Mouse (Mus musculus) neural tube, embryonic 11.5 days (tissue): ENCODE measurements around the gene Slc22a16. TPM values are rescaled to one million over a fixed set of nuclear protein-coding genes. Genes with fewer than 3 reads are reported as not detected.
"Not testable (repeated sequence)": the region's sequence is repeated elsewhere in the genome, so short reads cannot be mapped to it uniquely, and the experiment has no call there.

Experiments
- ATAC-seq: fragments of 200-750 bp; cut with Nextera tagmentation; 2 replicates; pipeline ENCODE4 v1.8.0; 2017; ENCODE audit warnings: moderate number of reproducible peaks, mild to moderate bottlenecking, moderate TSS enrichment, moderate library complexity; ENCODE audit not compliant: insufficient read depth, low FRiP score, low TSS enrichment
- DNase-seq: peaks from one replicate; pipeline ENCODE4 v3.0.0-alpha.2; 2015; ENCODE audit warnings: low spot score
- H3K27ac ChIP-seq: fragments of 300-500 bp; sonication (generic); 2 replicates; pipeline ENCODE4 v1.5.1; 2014; ENCODE audit warnings: low read depth, mild to moderate bottlenecking, low read length
- H3K27me3 ChIP-seq: fragments of 300-500 bp; sonication (generic); 2 replicates; pipeline ENCODE4 v1.6.1; 2014; ENCODE audit warnings: mild to moderate bottlenecking, low read length, mixed read lengths; ENCODE audit not compliant: control insufficient read depth, insufficient read depth
- H3K36me3 ChIP-seq: fragments of 300-500 bp; sonication (generic); 2 replicates; pipeline ENCODE4 v1.6.1; 2014; ENCODE audit warnings: mild to moderate bottlenecking, low read length, moderate library complexity, mixed read lengths; ENCODE audit not compliant: control insufficient read depth, insufficient read depth
- H3K4me1 ChIP-seq: fragments of 300-500 bp; sonication (generic); 2 replicates; pipeline ENCODE4 v1.6.1; 2014; ENCODE audit warnings: low read length, mixed read lengths; ENCODE audit not compliant: control insufficient read depth, insufficient read depth
- H3K4me2 ChIP-seq: fragments of 300-500 bp; sonication (generic); 2 replicates; pipeline ENCODE4 v1.6.1; 2014; ENCODE audit warnings: low read depth, mild to moderate bottlenecking, moderate library complexity
- H3K4me3 ChIP-seq: fragments of 300-500 bp; sonication (generic); 2 replicates; pipeline ENCODE4 v1.5.1; 2014; ENCODE audit warnings: low read depth, low read length
- H3K9ac ChIP-seq: fragments of 300-500 bp; sonication (generic); 2 replicates; pipeline ENCODE4 v1.6.1; 2014; ENCODE audit warnings: mild to moderate bottlenecking, low read length
- H3K9me3 ChIP-seq: fragments of 300-500 bp; sonication (generic); 2 replicates; pipeline ENCODE4 v1.6.1; 2016; ENCODE audit warnings: low read length; ENCODE audit not compliant: control insufficient read depth
- WGBS: fragments of 180-500 bp; shearing (Covaris S2); extraction: QIAGEN DNeasy Blood & Tissue Kit; methylation state at CpG from one replicate; pipeline ENCODE4 v1.1.7; 2014; 5-methylcytosine and 5-hydroxymethylcytosine counted together
- polyA plus RNA-seq: library from polyadenylated mRNA; unstranded; fragments of >200 nt; fragmentation: Nextera tagmentation; extraction: Ambion mirVana; gene quantifications from 2 replicates; pipeline ENCODE4 v1.2.1, GENCODE M21; 2014

Gene Slc22a16
- polyA plus RNA-seq, 1 experiment from 2014 or later, result not detected

GRCm38 (mm10) chr10:40527573-40527972 lies 42.6 kb upstream of the Slc22a16 start:
- H3K9ac ChIP-seq, result no peak overlapping the region
- no peak overlapping the region for H3K27ac ChIP-seq
- DNase-seq, result no peak
- no peaks in the 10 kb centered on the region for H3K9me3 ChIP-seq
- no peaks in the 10 kb centered on the region for H3K4me1 ChIP-seq
- 61% methylated on average over 8 of the region's 8 CpGs for WGBS
- H3K36me3 ChIP-seq, result no peaks in the 10 kb centered on the region
- no peaks in the 10 kb centered on the region for H3K27me3 ChIP-seq
- no peak overlapping the region for H3K4me3 ChIP-seq
- no peak for ATAC-seq
- H3K4me2 ChIP-seq, result no peak overlapping the region

GRCm38 (mm10) chr10:40528668-40529067 lies 41.5 kb upstream of the Slc22a16 start:
- H3K9me3 ChIP-seq, result no peaks in the 10 kb centered on the region
- no peak overlapping the region for H3K4me2 ChIP-seq
- H3K4me1 ChIP-seq, result no peaks in the 10 kb centered on the region
- DNase-seq, result no peak
- H3K4me3 ChIP-seq, result no peak overlapping the region
- H3K36me3 ChIP-seq, result no peaks in the 10 kb centered on the region
- H3K9ac ChIP-seq, result no peak overlapping the region
- 34% methylated on average over 8 of the region's 10 CpGs for WGBS
- no peak for ATAC-seq
- no peaks in the 10 kb centered on the region for H3K27me3 ChIP-seq
- H3K27ac ChIP-seq, result no peak overlapping the region

GRCm38 (mm10) chr10:40529617-40530016 lies 40.5 kb upstream of the Slc22a16 start:
- Histone ChIP-seq H3K4me3 (no peak overlapping the region), H3K9me3 (no peaks in the 10 kb centered on the region), H3K36me3 (no peaks in the 10 kb centered on the region), H3K9ac (no peak overlapping the region), H3K4me1 (no peaks in the 10 kb centered on the region), H3K27ac (no peak overlapping the region), H3K27me3 (no peaks in the 10 kb centered on the region), H3K4me2 (no peak overlapping the region)
- DNase-seq, result peak; percentile 52
- WGBS, result 67% methylated on average over 6 of the region's 6 CpGs
- ATAC-seq, result no peak

- Histone ChIP-seq H3K9me3 (no peaks in the 10 kb centered on the region), H3K4me1 (no peaks in the 10 kb centered on the region), H3K9ac (no peak overlapping the region), H3K36me3 (no peaks in the 10 kb centered on the region), H3K27me3 (no peaks in the 10 kb centered on the region), H3K4me3 (no peak overlapping the region), H3K4me2 (no peak overlapping the region), H3K27ac (no peak overlapping the region)
- DNase-seq (no peak), ATAC-seq (no peak)
- WGBS, result 86% methylated on average over 3 of the region's 3 CpGs
These were observed 39.5 kb upstream of the Slc22a16 start for GRCm38 (mm10) chr10:40530661-40531060.

GRCm38 (mm10) chr10:40532586-40532985 lies 37.5 kb upstream of the Slc22a16 start:
- not testable (repeated sequence) for H3K4me1 ChIP-seq, H3K27ac ChIP-seq, H3K27me3 ChIP-seq, H3K4me3 ChIP-seq, ATAC-seq, DNase-seq, H3K9me3 ChIP-seq, H3K36me3 ChIP-seq, H3K4me2 ChIP-seq, H3K9ac ChIP-seq
- WGBS, result 94% methylated on average over 4 of the region's 4 CpGs

- H3K9ac ChIP-seq, result no peak overlapping the region
These were observed 28.8 kb upstream of the Slc22a16 start for GRCm38 (mm10) chr10:40541351-40541750.

GRCm38 (mm10) chr10:40549317-40549716 lies 20.8 kb upstream of the Slc22a16 start:
- DNase-seq (no peak), ATAC-seq (no peak)
- H3K9ac ChIP-seq, result no peak overlapping the region
- H3K4me1 ChIP-seq, result no peaks in the 10 kb centered on the region
- no peaks in the 10 kb centered on the region for H3K9me3 ChIP-seq
- H3K4me3 ChIP-seq, result no peak overlapping the region
- 56% methylated on average over 2 of the region's 2 CpGs for WGBS
- H3K27me3 ChIP-seq, result no peaks in the 10 kb centered on the region
- H3K4me2 ChIP-seq, result no peak overlapping the region
- no peak overlapping the region for H3K27ac ChIP-seq
- no peaks in the 10 kb centered on the region for H3K36me3 ChIP-seq

More at GRCm38 (mm10) chr10:40541351-40541750, 28.8 kb upstream of the Slc22a16 start:
- no peaks in the 10 kb centered on the region for H3K9me3 ChIP-seq
- H3K4me1 ChIP-seq, result no peaks in the 10 kb centered on the region
- no peak overlapping the region for H3K27ac ChIP-seq
- H3K4me2 ChIP-seq, result no peak overlapping the region
- 70% methylated on average over 6 of the region's 6 CpGs for WGBS
- DNase-seq (no peak), ATAC-seq (no peak)
- H3K36me3 ChIP-seq, result no peaks in the 10 kb centered on the region
- no peak overlapping the region for H3K4me3 ChIP-seq
- no peaks in the 10 kb centered on the region for H3K27me3 ChIP-seq

GRCm38 (mm10) chr10:40551801-40552200 lies 18.3 kb upstream of the Slc22a16 start:
- no peak overlapping the region for H3K9ac ChIP-seq
- no peaks in the 10 kb centered on the region for H3K27me3 ChIP-seq
- no peak overlapping the region for H3K27ac ChIP-seq
- no peak for DNase-seq
- no peak overlapping the region for H3K4me2 ChIP-seq
- no peaks in the 10 kb centered on the region for H3K36me3 ChIP-seq
- no peak overlapping the region for H3K4me3 ChIP-seq
- H3K9me3 ChIP-seq, result no peaks in the 10 kb centered on the region
- no peak for ATAC-seq
- WGBS, result 78% methylated on average over 2 of the region's 2 CpGs
- H3K4me1 ChIP-seq, result no peaks in the 10 kb centered on the region

GRCm38 (mm10) chr10:40565695-40566094 lies 4.4 kb upstream of the Slc22a16 start:
- not testable (repeated sequence) for ATAC-seq, DNase-seq, H3K4me1 ChIP-seq, H3K9me3 ChIP-seq, H3K9ac ChIP-seq, H3K27ac ChIP-seq, H3K4me2 ChIP-seq, H3K36me3 ChIP-seq, H3K27me3 ChIP-seq, H3K4me3 ChIP-seq
- WGBS, result 97% methylated on average over 6 of the region's 6 CpGs
